Mouse (Mus musculus): ENCODE measurements around the gene Rad50. TPM values are rescaled to one million over a fixed set of nuclear protein-coding genes. Genes with fewer than 3 reads are reported as not detected.

The Rad50 gene
- 11.7 and 11.8 TPM in 2 replicates for polyA plus RNA-seq (2015; fragmentation: Nextera tagmentation; extraction: Ambion mirVana)

DNA sequence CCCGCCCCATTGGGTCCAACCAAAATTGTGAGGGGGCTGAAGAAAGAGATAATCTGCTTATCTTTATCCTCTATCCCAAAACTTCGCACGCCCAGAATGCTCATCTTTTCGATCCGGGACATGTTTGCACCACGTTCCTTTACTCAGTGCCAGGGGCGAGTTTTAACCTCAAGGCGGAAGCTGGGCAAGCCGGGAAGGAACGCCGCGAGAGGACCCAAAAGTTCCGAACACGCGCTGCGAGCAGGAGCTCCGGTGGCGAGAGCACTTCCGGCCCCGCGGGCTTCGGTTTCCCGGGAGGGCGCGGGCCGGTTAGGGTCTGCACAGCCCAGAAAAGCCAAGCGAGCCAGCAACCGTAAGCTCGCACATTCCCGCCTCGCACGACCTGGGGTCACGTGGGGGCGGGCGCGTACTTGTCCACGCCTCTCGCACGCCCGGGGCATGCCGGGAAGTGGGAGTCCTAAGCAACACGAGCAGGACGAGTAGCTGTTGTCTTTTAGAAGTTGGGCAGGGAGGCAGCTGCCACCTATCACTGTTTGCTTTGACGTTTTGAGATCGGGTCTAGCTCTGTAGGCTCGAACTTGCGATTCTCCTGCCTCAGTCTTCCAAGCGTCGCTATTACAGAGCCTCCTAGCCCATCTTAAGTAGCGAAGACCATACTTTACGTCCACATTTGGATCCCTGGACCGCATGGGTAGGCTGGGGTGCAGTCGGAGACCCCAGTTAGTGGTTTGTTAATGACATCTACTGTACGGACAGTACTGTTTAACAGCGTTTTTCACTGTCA lies at the start of gene Rad50:
Gene Rad50, minus strand, starts transcription at position 386 of the 784 bp plus-strand sequence.

DNA sequence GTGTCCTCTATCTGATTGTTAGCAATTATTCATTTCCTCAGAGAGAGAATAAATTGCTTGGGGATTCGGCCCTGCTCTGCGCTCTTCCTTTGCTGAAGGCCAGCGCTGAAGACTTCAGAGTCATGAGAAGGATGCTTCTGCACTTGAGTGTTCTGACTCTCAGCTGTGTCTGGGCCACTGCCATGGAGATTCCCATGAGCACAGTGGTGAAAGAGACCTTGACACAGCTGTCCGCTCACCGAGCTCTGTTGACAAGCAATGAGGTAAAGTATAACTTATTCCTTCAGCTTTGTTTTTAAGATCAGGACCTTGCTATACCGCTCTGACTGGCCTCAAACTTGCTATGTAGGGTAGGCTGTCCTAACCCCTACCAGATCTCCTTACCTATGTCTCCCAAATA lies 13.6 kb upstream of the Rad50 start, which contains the start of gene Il5:
Gene Il5, plus strand, starts transcription at position 80 of the 400 bp plus-strand sequence.

DNA sequence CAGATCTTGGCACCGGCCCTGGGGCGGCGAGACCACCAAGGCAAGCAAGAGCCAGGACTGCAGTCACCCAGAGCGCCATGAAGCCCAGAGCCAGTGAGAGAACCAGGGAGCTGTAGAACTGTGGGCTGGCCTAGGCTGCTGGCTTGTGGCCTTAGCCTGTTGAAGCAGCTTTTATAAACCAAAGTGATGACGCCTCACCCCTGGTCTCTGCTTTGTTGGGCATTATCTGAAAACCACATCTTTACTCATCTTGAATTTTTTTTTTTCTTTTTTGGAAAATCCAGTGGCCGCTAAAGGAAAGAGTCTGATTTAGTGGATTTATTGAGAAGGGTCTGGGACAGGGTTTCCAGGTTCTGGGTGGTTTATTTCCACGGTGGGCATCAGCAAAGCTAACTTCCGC lies 72.6 kb downstream of the Rad50 start, which contains the start of gene Il13:
Gene Il13, minus strand, starts transcription at position 147 of the 400 bp plus-strand sequence.

GRCm38 (mm10) chr11:53618619-53619198 lies 88.4 kb downstream of the Rad50 start, which contains the start of gene Il4:
Il4 (minus strand) TSS chr11:53618669.

Other genes with a start within 250 kb of the Rad50 start
- gene Gm9837, start 236.8 kb downstream of the Rad50 start, polyA plus RNA-seq (2015; fragmentation: Nextera tagmentation; extraction: Ambion mirVana): not detected in 2 replicates
- 0.59 and 0.99 TPM in 2 replicates for gene Gm9945, start 227.2 kb downstream of the Rad50 start, polyA plus RNA-seq (2015; fragmentation: Nextera tagmentation; extraction: Ambion mirVana)
- gene Sowaha, start 227.0 kb downstream of the Rad50 start, polyA plus RNA-seq (2015; fragmentation: Nextera tagmentation; extraction: Ambion mirVana): 6.8 and 7.0 TPM in 2 replicates
- gene Sept8, start 188.1 kb downstream of the Rad50 start, polyA plus RNA-seq (2015; fragmentation: Nextera tagmentation; extraction: Ambion mirVana): 25.2 and 25.5 TPM in 2 replicates
- 307 and 308 TPM in 2 replicates for gene Kif3a, start 139.9 kb downstream of the Rad50 start, polyA plus RNA-seq (2015; fragmentation: Nextera tagmentation; extraction: Ambion mirVana)
- 3.0 and 3.7 TPM in 2 replicates for gene Il4, start 88.7 kb downstream of the Rad50 start, polyA plus RNA-seq (2015; fragmentation: Nextera tagmentation; extraction: Ambion mirVana)
- gene Il13, start 72.6 kb downstream of the Rad50 start, polyA plus RNA-seq (2015; fragmentation: Nextera tagmentation; extraction: Ambion mirVana): not detected in 2 replicates
- 0.09 and 0.15 TPM in 2 replicates for gene Il5, start 13.5 kb upstream of the Rad50 start, polyA plus RNA-seq (2015; fragmentation: Nextera tagmentation; extraction: Ambion mirVana)
- gene Irf1, start 62.7 kb upstream of the Rad50 start, polyA plus RNA-seq (2015; fragmentation: Nextera tagmentation; extraction: Ambion mirVana): 5.2 and 5.6 TPM in 2 replicates
- 0.17 and 0.25 TPM in 2 replicates for gene Gm17334, start 65.9 kb upstream of the Rad50 start, polyA plus RNA-seq (2015; fragmentation: Nextera tagmentation; extraction: Ambion mirVana)
- gene Gm12216, start 151.9 kb upstream of the Rad50 start, polyA plus RNA-seq (2015; fragmentation: Nextera tagmentation; extraction: Ambion mirVana): 1.3 and 1.9 TPM in 2 replicates
- gene Slc22a5, start 184.3 kb upstream of the Rad50 start, polyA plus RNA-seq (2015; fragmentation: Nextera tagmentation; extraction: Ambion mirVana): 8.5 and 9.3 TPM in 2 replicates